Mouse (Mus musculus) left cerebral cortex, postnatal 14 days (tissue): ENCODE measurements around the gene Pnpla6. TPM values are rescaled to one million over a fixed set of nuclear protein-coding genes. Genes with fewer than 3 reads are reported as not detected.

ENCODE experiments used
- DNase-seq, 2 experiments: peaks; one replicate each; pipeline ENCODE4 v3.0.0; 2021 to 2022; ENCODE audit warnings: low spot score in 2 of 2, mixed read lengths in 1 of 2
- intact Hi-C: fragments of 180-260 bp; cut with DNase I; formaldehyde crosslinking; loops from one replicate; pipeline ENCODE4 v1.15.1; 2025
- total RNA-seq, 2 experiments: library from RNA; stranded (reverse); gene quantifications; 2 replicates each; pipeline ENCODE4 v1.2.3; 2021

The Pnpla6 gene
- total RNA-seq, 2 experiments from 2014 or later, result 70.2 to 74.8 TPM

DNA sequence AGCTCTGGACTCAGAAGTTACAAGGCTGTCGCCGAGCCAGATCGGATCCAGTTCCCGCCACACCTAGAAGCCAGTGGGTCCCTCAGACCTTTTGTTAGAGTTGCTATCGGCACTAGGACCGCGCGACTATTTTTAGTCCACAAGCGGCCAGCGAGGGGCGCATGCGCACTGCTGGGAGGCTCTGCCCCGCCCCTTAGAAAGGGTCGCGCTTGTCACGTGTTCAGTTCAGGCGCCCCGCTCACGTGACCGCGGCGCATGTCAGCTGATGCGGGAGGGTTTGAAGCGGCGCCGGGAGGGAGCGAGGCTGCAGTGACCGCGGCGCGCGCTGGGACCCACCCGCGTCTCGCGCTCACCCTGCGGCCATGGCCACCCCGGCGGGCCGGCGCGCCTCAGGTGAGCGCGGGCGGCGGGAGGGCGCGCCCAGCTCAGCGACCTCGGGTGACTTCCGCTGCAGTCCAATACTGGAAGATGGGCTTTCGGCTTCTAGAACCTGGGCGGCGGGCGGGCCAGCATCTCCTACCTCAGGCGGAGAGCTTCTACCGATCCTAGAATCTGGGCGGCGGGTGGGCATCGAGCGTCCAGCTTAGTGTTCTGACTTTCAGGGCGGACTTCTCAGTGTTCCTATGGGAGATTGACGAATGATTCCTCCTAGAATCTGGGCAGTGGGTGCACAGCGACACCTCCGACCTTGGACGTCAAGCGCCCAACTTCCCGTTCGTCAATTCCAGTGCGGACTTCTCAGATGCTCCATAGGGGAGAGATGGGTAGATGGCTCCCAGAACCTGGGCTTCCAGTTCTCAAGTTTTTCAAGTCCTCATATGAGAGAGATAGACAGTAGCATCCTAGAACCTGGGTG, 14.7 kb upstream of the Pnpla6 start, which contains the start of gene Mcoln1:
Gene Mcoln1 (plus strand): TSS at position 223 of the 856 bp plus-strand sequence.
- intact Hi-C loops, result no loop called here
- peak; percentile 98 to 99 for DNase-seq

GRCm38 (mm10) chr8:3502217-3502616, 13.0 kb upstream of the Pnpla6 start:
- intact Hi-C loops, result no loop called here
- peak in 1 of 2 experiments; percentile 58 for DNase-seq

- no peak for DNase-seq
- intact Hi-C loops, result no loop called here
These were observed 7.0 kb upstream of the Pnpla6 start for GRCm38 (mm10) chr8:3507979-3508754.

GRCm38 (mm10) chr8:3514681-3515247, 420 bp upstream of the Pnpla6 start:
- no peak for DNase-seq
- intact Hi-C loops, result no loop called here

DNA sequence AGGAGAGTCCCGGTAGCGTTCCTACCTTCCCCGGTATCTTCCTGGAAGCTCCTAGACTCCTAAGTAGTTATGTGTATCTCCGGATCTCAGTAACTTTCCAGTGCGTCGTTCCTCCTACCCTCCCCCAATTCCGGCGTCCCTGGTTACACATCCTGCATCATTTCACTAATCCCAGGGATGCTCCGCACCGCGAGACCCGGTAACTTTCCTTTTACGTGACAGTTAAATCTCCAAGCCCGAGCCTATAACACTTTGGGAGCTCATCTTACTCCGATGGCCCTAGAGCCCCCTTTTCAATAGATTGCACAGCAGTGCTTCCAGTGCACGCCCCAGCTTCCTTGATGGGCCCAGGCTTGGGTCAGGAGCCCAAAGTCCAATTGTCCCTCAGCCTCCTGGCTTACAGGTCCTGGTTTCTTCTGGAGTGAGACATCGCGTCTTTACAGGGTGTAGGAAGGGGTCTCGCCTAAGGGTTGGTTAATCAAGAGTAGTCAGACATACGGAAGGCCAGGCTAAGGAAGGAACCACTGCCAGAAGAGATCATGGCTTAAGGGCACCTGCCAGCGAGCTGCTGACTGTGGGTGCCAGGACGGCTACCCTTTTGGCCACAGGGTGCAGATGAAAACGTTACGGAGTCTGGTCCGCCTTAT, 710 bp downstream of the Pnpla6 start:
- DNase-seq, result peak; percentile 56 to 84
- intact Hi-C loops, result no loop called here

DNA sequence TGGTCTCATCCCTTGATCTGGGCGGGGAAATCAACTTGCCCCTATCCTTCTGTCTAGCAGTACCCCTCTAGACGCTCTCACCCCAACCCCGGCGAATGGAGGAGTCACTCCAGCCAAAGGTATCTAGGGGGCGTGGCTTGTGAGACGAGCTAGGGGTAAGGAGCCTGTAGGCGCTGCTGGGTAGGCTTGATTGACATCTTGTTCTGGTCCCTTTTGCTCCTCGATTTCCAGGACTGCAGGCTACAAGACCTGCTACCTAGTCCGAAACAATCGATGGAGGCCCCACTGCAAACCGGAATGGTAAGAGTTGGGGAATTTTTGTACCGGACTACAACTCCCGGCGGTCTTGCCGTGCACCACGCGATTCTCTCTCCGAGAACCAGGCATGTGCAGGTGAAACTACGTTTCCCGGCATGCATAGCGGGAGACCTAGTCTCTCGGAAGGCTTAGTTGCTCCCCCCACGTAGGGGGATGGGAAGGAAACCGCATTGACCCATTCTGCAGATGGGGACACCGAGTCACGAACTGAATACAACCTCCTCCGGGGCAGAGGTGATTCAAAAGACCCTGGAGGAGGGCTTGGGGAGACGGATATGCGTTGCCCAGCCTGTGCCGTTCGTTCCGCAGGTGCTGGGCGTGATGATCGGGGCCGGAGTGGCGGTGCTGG, 1.4 kb downstream of the Pnpla6 start:
- peak; percentile 95 to 97 for DNase-seq
- intact Hi-C loops, result no loop called here

- peak; percentile 54 to 67 for DNase-seq
- intact Hi-C loops, result no loop called here
These were observed 1.9 kb downstream of the Pnpla6 start for GRCm38 (mm10) chr8:3517117-3517495.

DNA sequence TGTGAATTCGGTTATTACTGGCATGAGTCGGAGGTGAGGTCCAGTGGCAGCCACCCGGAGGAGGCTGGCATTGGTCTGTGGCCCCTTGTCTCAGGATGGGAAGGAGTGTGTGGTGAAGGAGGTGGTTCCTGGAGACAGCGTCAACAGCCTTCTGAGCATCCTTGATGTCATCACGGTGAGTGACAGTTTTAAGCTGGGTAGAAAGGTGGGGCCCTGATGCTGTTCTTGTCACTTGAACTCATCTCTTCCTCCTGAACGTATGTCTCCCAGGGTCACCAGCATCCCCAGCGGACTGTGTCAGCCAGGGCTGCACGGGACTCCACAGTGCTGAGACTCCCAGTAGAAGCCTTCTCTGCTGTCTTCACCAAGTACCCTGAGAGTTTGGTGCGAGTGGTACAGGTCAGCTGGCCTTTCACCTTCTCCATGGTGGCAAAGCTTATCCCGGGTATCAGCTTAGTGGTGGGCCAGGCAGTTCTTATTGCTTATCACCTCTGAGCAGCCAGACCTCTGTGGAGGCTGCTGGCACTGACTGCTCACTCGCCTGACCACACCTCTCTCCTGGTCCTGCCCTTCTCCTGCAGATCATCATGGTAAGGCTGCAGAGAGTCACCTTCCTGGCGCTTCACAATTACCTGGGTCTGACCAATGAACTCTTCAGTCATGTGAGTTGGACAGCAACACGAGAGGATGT, 7.0 kb downstream of the Pnpla6 start:
- DNase-seq, result no peak
- intact Hi-C loops, result no loop called here

DNA sequence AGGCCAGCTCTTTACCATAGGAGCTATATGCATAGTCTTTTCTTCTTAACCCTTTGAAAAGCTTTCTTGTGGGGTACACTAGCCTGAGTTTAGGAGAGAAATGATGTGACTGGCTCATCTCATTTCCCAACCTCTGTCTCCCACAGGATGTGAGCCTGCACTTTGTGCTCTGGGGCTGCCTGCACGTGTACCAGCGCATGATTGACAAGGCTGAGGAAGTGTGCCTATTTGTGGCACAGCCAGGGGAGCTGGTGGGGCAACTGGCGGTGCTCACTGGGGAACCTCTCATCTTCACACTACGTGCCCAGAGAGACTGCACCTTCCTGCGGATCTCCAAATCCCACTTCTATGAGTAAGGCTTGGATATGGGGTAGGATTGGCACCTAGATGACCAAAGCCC, 15.6 kb downstream of the Pnpla6 start:
- intact Hi-C loops, result no loop called here
- no peak for DNase-seq

DNA sequence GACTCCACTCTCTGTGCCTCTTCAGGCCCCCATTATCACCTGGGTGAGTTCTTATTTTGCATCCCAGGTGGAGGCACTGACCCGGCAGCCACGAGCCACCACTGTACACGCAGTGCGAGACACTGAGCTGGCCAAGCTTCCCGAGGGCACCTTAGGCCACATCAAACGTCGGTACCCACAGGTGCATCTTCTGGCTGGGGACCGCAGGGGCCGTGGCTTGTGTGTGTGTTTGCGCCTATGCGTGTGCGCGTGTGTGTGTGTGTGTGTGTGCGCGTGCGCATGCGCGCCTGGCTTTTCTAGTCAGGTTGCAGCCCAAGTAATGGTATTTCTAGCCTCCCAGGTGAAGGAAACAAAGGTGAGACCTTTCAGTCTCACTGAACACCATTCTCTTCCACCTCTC, 16.8 kb downstream of the Pnpla6 start:
- intact Hi-C loops, result no loop called here
- DNase-seq, result no peak

GRCm38 (mm10) chr8:3536053-3536841, 21.1 kb downstream of the Pnpla6 start:
- intact Hi-C loops, result no loop called here
- DNase-seq, result no peak

GRCm38 (mm10) chr8:3536940-3537339, 21.8 kb downstream of the Pnpla6 start:
- DNase-seq, result no peak
- intact Hi-C loops, result no loop called here

DNA sequence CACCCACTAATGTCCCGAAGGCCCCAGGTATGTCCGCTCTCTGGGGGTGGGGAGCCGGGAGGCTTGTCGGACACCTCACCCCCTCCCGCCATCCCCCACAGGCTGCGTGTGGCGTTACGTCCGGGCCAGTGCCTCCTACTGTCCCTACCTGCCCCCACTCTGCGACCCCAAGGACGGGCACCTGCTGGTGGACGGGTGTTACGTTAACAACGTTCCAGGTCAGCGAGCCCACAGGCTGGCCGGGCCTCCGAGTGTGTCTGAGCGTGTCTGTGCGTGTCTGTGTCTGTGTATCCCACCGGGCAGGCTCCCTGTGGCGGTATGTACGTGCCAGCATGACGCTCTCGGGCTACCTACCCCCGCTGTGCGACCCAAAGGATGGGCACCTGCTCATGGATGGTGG, 22.5 kb downstream of the Pnpla6 start:
- intact Hi-C loops, result no loop called here
- DNase-seq, result no peak

- no peak for DNase-seq
- intact Hi-C loops, result no loop called here
These were observed 24.0 kb downstream of the Pnpla6 start for GRCm38 (mm10) chr8:3539146-3539545.

DNA sequence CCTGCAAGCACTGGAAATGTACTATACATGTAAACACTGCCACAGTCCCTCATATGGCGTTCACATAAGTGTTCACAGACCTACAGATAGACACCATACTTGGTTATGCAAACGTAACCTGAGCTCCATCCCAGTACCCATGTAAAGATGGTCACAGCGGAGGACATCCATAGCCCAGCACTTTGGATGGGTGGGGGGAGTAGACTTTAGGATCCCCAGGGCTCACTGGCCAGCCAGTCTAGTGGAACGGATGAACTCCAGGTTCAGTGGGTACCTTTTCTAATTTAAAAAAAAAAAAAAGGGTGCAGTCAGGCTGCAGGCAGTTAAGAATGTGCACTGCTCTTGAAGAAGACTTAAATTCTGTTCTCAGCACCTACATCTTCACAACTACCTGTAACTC, 24.9 kb downstream of the Pnpla6 start:
- DNase-seq, result no peak
- intact Hi-C loops, result no loop called here

GRCm38 (mm10) chr8:3546511-3546910, 31.3 kb downstream of the Pnpla6 start:
- intact Hi-C loops, result no loop called here

GRCm38 (mm10) chr8:3552240-3552639, 37.1 kb downstream of the Pnpla6 start:
- DNase-seq, result no peak
- intact Hi-C loops, result no loop called here

More at GRCm38 (mm10) chr8:3546511-3546910, 31.3 kb downstream of the Pnpla6 start:
- DNase-seq, result no peak

DNA sequence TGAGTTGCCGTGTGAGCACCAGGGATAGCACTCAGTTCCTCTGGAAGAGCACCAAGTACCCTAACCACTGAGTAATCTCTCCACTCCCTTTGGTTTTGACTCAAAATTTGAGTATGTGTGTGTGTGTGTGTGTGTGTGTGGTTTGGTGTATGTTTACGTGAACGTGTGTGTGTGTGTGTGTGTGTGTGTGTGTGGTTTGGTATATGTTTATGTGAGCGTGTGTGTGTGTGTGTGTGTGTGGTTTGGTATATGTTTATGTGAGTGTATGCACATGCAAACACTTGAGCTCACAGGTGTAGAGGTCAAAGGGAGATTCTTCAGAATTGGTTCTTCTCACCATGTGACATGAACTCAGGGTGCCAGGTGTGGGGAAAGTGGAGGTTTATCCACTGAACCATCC, 40.9 kb downstream of the Pnpla6 start:
- DNase-seq, result no peak
- intact Hi-C loops, result no loop called here
